Mouse (Mus musculus): ENCODE measurements around the gene Sparcl1. TPM values are rescaled to one million over a fixed set of nuclear protein-coding genes. Genes with fewer than 3 reads are reported as not detected.

The Sparcl1 gene
- polyA plus RNA-seq, 1 experiment from 2014 or later: 85.8 TPM

DNA sequence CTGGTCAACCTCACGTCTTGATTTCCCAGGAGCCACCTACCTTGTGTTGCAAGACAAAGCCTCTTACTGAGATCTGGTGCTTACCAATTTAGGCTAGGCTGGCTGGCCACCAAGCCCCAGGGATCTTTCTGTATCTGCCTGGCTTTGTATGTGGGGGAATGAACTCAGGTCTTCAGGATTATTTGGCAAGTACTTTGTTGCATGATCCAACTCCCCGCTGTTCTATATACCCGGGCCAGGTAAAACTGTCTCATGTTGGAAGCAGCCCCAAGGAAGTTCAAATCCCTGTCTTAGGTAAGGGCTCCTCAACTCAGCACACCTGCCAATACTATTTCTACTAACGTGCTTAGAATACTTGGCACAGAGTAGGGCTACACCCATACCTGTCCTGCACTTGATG, 17.4 kb upstream of the Sparcl1 start:
- no peaks in the 10 kb centered on the region for H3K27me3 ChIP-seq
- ATAC-seq (ENCODE audit: low FRiP score): no peak
- H3K4me1 ChIP-seq: no peaks in the 10 kb centered on the region
- no peaks in the 10 kb centered on the region for H3K9me3 ChIP-seq (replicated peaks)
- no peak overlapping the region for H3K27ac ChIP-seq
- H3K4me2 ChIP-seq (replicated peaks): no peak overlapping the region
- H3K4me3 ChIP-seq: no peak overlapping the region
- no peaks in the 10 kb centered on the region for H3K36me3 ChIP-seq
- WGBS: 84% methylated on average over 4 of the region's 4 CpGs
- no peak overlapping the region for H3K9ac ChIP-seq

DNA sequence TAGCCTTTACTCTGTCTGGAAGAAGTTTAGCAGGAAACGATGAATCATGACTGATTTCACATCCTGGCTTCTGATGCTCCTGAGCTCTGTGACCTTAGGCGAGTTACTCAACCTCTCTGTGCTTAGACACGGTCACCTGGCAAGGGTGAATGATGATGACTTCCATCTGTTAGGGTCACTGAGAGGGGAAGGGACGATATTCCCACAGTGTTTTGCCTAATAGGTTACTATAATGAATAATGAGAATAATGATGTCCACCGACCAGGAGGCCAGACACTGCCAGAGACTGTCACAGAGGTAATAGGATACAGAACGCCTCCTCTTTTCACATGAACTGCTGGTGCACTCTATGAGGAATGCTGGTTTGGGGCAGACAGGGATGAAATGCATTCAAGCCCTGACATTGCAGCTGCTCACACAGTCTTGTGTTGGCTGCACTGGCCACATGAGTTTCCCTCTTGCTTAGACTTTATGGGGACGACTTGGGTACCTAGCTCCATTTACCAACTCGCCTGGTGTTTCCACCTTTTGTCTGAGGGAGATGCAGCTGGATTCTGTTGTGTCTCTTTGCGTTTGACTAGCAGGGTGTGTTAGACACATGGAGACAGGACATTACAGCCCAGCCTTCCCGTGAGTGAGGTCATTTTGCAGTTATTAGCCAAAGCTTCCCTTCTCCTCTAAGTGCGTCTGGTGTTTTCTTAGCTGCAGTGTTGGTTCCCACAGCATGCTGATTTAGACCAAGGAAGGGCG, 14.9 kb upstream of the Sparcl1 start:
- no peak overlapping the region for H3K9ac ChIP-seq
- H3K9me3 ChIP-seq (replicated peaks): no peaks in the 10 kb centered on the region
- no peak overlapping the region for H3K4me3 ChIP-seq
- H3K4me2 ChIP-seq (replicated peaks): no peak overlapping the region
- H3K27me3 ChIP-seq: no peaks in the 10 kb centered on the region
- H3K4me1 ChIP-seq: no peaks in the 10 kb centered on the region
- no peak overlapping the region for H3K27ac ChIP-seq
- H3K36me3 ChIP-seq: no peaks in the 10 kb centered on the region
- no peak for ATAC-seq (ENCODE audit: low FRiP score)
- 58% methylated on average over 12 of the region's 12 CpGs for WGBS

DNA sequence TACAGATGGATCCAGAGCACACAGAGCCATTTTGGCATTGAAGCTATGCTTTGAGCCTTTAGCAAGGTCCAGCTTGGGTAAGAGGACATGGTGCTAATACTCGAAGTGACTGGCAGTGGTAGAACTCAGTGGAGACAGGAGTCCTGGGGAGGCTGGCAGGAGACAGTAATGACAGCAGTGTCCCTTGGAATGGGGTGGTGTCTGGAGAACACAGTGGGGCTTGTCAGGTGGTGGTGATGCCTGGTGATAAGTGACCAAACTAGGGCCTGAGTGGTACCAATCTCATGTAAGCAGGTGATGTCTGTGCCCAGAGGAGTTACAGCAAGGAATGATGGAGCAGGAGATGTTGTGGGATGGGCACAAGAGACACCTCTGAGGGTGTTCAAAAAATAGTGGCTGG, 13.8 kb upstream of the Sparcl1 start:
- no peaks in the 10 kb centered on the region for H3K9me3 ChIP-seq (replicated peaks)
- 62% methylated on average over 1 of the region's 1 CpGs for WGBS
- no peak overlapping the region for H3K27ac ChIP-seq
- H3K27me3 ChIP-seq: no peaks in the 10 kb centered on the region
- ATAC-seq (ENCODE audit: low FRiP score): no peak
- H3K9ac ChIP-seq: no peak overlapping the region
- H3K4me2 ChIP-seq (replicated peaks): no peak overlapping the region
- no peaks in the 10 kb centered on the region for H3K36me3 ChIP-seq
- H3K4me1 ChIP-seq: no peaks in the 10 kb centered on the region
- H3K4me3 ChIP-seq: no peak overlapping the region

DNA sequence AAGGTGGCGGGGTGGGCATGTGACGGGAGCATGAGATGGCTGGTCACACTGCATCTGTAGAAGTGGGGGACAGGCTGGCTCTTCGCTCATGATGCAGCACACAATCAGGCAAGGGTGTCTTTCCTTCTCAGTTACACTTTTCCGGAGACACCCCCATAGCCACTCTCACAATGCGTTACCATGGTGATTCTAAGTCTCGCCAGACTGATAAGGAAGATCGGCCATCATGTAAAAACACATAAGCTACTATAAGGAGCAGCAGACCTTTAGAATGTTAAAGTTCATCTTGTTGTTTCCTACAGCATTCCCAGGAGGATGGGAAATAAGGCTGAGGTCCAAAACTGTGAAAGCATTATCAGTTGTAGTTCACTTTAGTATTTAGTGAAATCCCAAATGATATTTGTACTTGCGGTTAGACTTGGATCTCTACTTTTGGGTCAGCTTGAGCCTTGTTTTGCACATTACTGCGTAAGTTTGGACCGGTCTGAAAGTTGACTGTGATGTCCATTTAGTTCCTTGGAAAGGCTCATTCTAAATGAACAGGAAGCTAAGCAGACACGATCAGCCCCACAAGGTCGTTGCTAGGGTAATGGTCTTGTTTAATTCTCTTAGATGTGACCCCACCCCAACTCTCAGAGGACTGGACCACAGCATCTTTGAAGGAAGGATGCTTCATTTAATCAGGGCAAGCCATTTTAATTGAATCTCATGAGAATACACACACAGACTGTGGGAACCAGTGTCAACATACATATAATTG, 13.2 kb upstream of the Sparcl1 start:
- WGBS: 86% methylated on average over 12 of the region's 12 CpGs
- Histone ChIP-seq H3K4me2 (replicated peaks) (no peak overlapping the region), H3K36me3 (no peaks in the 10 kb centered on the region), H3K9me3 (replicated peaks) (no peaks in the 10 kb centered on the region), H3K27me3 (no peaks in the 10 kb centered on the region), H3K4me3 (no peak overlapping the region), H3K27ac (no peak overlapping the region), H3K9ac (no peak overlapping the region), H3K4me1 (no peaks in the 10 kb centered on the region)
- ATAC-seq (ENCODE audit: low FRiP score): no peak

DNA sequence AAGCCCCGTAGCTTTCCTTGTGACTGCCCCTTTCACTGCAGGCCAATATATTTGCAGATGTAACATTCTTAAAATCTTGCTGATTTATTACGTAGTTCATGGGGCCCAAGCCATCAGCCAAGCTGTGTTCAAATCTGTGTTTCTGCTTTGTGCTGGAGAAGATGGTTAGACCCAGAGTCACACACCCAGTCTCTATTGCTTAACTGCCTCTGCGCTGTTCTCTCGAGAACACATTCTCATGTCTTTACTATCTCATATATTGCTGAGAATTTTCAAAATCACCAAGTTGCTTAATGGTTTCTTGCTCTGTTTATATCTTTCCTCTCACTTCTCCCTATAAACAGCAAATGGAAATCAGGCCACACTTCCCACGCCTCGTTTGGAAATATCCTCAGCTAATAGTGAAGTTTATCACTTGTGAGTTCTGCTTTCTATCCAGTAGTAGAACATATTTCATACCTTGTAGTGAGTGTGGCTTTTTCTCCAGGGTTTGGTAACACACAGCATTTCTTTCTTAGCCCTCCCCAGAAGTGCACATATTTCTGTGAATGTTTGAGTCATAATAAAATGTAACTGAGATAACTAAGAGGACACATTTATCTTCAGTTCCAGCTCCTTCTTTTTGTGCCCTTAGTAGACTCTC, 10.6 kb upstream of the Sparcl1 start:
- Histone ChIP-seq H3K4me3 (no peak overlapping the region), H3K27ac (no peak overlapping the region), H3K4me2 (replicated peaks) (no peak overlapping the region), H3K27me3 (no peaks in the 10 kb centered on the region), H3K36me3 (no peaks in the 10 kb centered on the region), H3K9me3 (replicated peaks) (no peaks in the 10 kb centered on the region), H3K9ac (no peak overlapping the region), H3K4me1 (no peaks in the 10 kb centered on the region)
- ATAC-seq (ENCODE audit: low FRiP score): no peak
- 92% methylated on average over 6 of the region's 6 CpGs for WGBS

DNA sequence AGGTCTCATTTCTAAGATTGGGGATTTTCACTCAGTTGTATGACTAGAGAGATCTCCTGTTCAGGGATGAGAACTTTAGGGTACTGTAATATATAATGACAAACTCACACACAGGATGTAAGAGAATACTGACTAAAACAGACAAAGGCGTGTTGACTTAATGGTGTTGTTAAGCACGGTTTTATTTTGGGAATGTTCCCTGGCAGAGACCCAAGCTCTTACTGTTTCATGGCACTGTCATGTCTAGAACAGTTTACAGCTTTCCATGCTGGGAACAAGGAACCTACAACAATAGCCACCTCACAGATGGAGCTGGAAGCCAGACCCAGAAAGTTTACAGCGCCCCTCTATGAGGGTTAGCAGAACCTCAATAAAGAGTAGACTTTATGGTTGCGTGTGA, 2.4 kb upstream of the Sparcl1 start:
- Histone ChIP-seq H3K4me2 (replicated peaks) (no peak overlapping the region), H3K27me3 (no peaks in the 10 kb centered on the region), H3K36me3 (no peaks in the 10 kb centered on the region), H3K9me3 (replicated peaks) (no peaks in the 10 kb centered on the region), H3K27ac (no peak overlapping the region), H3K4me3 (no peak overlapping the region), H3K4me1 (peaks cover 40% of the 10 kb centered on the region), H3K9ac (no peak overlapping the region)
- ATAC-seq (ENCODE audit: low FRiP score): no peak
- WGBS: 85% methylated on average over 4 of the region's 4 CpGs

DNA sequence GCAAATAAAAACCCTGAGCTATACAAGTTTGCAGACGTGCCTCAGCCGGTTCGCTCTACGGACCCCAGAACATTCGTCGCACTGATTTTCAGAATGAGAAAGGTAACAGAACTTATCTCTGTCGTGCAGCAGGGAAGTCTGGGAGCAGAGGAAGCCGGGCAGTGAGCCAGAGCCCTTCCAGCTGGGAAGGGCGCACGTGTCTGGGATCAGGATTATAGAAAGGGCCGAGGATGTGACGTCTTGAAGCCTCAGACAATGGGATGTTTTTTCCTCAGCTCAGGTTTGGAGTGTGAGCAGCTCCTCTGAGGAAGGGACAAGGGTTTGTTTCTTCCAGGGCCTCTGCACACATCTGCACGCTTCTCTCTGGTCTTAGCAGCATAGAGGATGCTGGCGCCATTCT, 1.6 kb upstream of the Sparcl1 start:
- ATAC-seq (ENCODE audit: low FRiP score): no peak
- 56% methylated on average over 14 of the region's 14 CpGs for WGBS
- peak overlapping the region; percentile 83; the same call in 1 of the 2 replicates for H3K27ac ChIP-seq
- H3K36me3 ChIP-seq: no peaks in the 10 kb centered on the region
- H3K4me2 ChIP-seq (replicated peaks): no peak overlapping the region
- no peaks in the 10 kb centered on the region for H3K27me3 ChIP-seq
- H3K4me3 ChIP-seq: no peak overlapping the region
- no peaks in the 10 kb centered on the region for H3K9me3 ChIP-seq (replicated peaks)
- H3K4me1 ChIP-seq: peaks cover 48% of the 10 kb centered on the region
- H3K9ac ChIP-seq: no peak overlapping the region

DNA sequence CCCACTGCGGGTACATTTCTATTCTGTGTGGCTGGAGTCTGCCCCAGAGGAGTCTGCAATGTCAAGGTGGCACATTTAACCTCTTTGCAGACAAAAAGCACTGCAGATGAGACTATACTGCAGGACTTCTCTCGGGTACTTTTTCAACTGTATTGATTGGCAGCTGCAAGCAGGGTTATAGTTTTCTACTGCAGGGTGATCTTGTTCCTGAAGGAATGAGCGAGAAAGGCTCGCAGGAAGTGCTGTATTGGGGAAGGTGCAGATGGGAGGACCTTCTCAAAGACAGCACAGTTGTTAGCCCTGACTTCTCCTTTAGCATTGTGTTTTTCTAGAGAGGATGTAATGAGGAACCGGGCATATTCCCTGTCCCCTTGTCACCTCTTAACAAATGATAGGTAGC, 1.0 kb downstream of the Sparcl1 start:
- Histone ChIP-seq H3K27ac (peak overlapping the region; percentile 83), H3K9me3 (replicated peaks) (no peaks in the 10 kb centered on the region), H3K4me3 (peak overlapping the region; percentile 16), H3K27me3 (no peaks in the 10 kb centered on the region), H3K4me2 (replicated peaks) (peak overlapping the region; percentile 44), H3K36me3 (no peaks in the 10 kb centered on the region), H3K4me1 (peaks cover 72% of the 10 kb centered on the region), H3K9ac (peak overlapping the region; percentile 38; the same call in 1 of the 2 replicates)
- ATAC-seq (ENCODE audit: low FRiP score): no peak
- 12% methylated on average over 5 of the region's 5 CpGs for WGBS

DNA sequence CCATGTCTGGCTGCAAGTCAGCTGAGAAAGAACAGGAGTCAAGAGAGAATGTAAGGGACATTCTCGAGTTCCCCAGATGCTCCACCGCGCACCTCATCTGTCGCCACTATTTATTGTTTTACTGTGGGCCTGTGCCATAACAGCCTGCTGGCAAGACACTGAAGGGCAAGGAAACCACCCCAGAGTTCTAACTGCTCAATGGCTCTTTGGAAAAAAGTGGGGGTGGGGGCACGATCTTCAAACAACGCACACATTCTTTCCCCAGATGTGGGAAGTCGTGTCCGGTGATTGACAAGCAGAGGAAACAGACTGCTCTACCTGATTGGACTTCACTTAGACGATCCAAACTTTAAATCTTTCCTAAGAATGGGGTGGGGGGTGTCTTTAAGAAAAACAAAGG, 1.5 kb downstream of the Sparcl1 start:
- H3K4me1 ChIP-seq: peaks cover 73% of the 10 kb centered on the region
- H3K9ac ChIP-seq: no peak overlapping the region; the same call in 1 of the 2 replicates
- no peaks in the 10 kb centered on the region for H3K9me3 ChIP-seq (replicated peaks)
- no peak for ATAC-seq (ENCODE audit: low FRiP score)
- H3K27ac ChIP-seq: peak overlapping the region; percentile 83
- peak overlapping the region; percentile 44 for H3K4me2 ChIP-seq (replicated peaks)
- peak overlapping the region; percentile 16; the same call in 1 of the 2 replicates for H3K4me3 ChIP-seq
- no peaks in the 10 kb centered on the region for H3K27me3 ChIP-seq
- H3K36me3 ChIP-seq: no peaks in the 10 kb centered on the region
- 4% methylated on average over 9 of the region's 9 CpGs for WGBS

DNA sequence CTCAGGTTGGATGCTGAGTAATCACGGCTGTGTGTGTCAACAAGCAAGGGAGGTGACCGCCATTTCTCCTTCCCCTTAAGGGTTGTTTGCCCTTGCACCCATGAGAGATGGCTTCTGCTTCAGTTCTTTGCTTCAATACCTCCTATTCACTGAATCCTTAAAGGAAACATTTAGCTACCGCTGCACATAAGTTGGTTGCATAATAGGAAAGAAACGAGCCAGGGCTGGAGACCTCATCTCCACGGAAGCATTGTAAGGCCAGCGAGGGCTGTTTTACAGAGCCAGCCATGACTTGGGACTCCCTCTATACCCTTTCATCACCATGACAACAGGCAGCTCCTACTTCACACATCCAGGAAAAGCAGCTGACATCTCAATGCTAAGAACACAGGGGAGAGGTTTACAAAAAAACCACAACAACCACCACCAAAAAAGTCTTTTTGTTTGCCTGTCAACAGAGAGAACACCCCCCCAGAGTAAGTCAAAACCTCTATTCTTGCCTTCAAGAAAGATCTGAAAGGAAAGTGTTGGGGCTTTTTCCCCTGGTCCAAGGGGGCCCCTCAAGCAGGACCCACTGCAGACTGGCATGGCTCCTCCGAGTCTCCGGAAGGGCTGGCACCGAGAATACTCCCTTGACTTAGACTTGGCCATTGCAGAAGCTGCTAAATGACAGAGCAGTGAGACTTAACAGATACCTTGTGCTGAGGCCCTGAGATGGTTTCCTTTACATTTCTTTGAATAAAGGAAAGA, 3.2 kb downstream of the Sparcl1 start:
- no peaks in the 10 kb centered on the region for H3K9me3 ChIP-seq (replicated peaks)
- no peak overlapping the region for H3K9ac ChIP-seq
- peak overlapping the region; percentile 88 for H3K27ac ChIP-seq
- WGBS: 12% methylated on average over 9 of the region's 9 CpGs
- H3K4me3 ChIP-seq: no peak overlapping the region
- H3K27me3 ChIP-seq: no peaks in the 10 kb centered on the region
- peak; percentile 75 for ATAC-seq (ENCODE audit: low FRiP score)
- H3K36me3 ChIP-seq: no peaks in the 10 kb centered on the region
- H3K4me2 ChIP-seq (replicated peaks): peak overlapping the region; percentile 44
- H3K4me1 ChIP-seq: peaks cover 77% of the 10 kb centered on the region

DNA sequence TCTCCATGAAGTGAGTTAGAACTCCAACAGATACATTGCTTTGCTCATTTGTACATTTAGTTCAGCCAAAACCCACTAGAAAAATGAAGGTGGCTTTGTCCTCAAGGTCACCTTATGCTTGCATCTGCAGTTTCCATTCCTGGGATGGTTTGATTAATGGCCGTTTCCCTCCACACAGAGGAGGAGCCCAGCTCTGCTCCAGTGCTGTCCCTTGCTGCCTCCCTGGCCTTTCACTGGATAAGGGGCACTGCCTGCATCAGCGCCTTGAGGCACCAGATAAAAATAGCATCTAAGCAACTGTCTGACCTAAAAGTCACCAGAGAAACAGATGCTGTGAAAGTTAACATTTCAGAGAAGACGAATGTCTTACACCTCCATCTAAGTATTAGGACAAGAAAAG, 4.0 kb downstream of the Sparcl1 start:
- H3K4me3 ChIP-seq: no peak overlapping the region
- no peaks in the 10 kb centered on the region for H3K27me3 ChIP-seq
- no peaks in the 10 kb centered on the region for H3K9me3 ChIP-seq (replicated peaks)
- H3K36me3 ChIP-seq: no peaks in the 10 kb centered on the region
- peak overlapping the region; percentile 88 for H3K27ac ChIP-seq
- H3K4me2 ChIP-seq (replicated peaks): peak overlapping the region; percentile 44
- WGBS: 24% methylated on average over 3 of the region's 3 CpGs
- H3K4me1 ChIP-seq: peaks cover 70% of the 10 kb centered on the region
- ATAC-seq (ENCODE audit: low FRiP score): peak; percentile 39; the same call in 1 of the 2 replicates
- 0 out of 2 replicates have a peak overlapping the region, but pooled peaks have one; percentile 45 for H3K9ac ChIP-seq
